Mouse (Mus musculus) megakaryocyte, adult 5-6 weeks (primary cell): Measurements from ENCODE around the gene Rab12. TPM values are rescaled to one million over a fixed set of nuclear protein-coding genes. Genes with fewer than 3 reads are reported as not detected.

Experiments
- ATAC-seq: 2 replicates; pipeline ENCODE4 v1.8.0; 2016; ENCODE audit warnings: mild to moderate bottlenecking, inconsistent platforms; ENCODE audit not compliant: poor library complexity, severe bottlenecking
- total RNA-seq, 2 experiments: library from RNA; stranded (forward) in 1 of 2; stranded (reverse) in 1 of 2; fragments of 153-499, 151-499 nt in 1 of 2; fragments of 221-1000, 200-1000 nt in 1 of 2; gene quantifications; 2 replicates each; pipeline versions ENCODE4 v1.2.3 to v1.2.4; 2015 to 2017

The Rab12 gene
- total RNA-seq, 2 experiments from 2014 or later: 22.5 to 36.5 TPM

- peak; percentile 48 for ATAC-seq
Measured at GRCm38 (mm10) chr17:66449460-66450341, 69.8 kb downstream of the Rab12 start, which contains the start of gene Mtcl1. Gene Mtcl1 (minus strand): TSS chr17:66449750.

GRCm38 (mm10) chr17:66448421-66449405, 70.8 kb downstream of the Rab12 start:
- ATAC-seq: no peak

- no peak for ATAC-seq
Measured at GRCm38 (mm10) chr17:66447978-66448377, 71.6 kb downstream of the Rab12 start.

GRCm38 (mm10) chr17:66447007-66447312, 72.6 kb downstream of the Rab12 start:
- no peak for ATAC-seq

GRCm38 (mm10) chr17:66446196-66447006, 73.1 kb downstream of the Rab12 start:
- no peak for ATAC-seq

Other genes with a start within 250 kb of the Rab12 start
- not detected in 2 replicates for gene Mtcl1, start 70.0 kb downstream of the Rab12 start, total RNA-seq (2015)
- 0.73 TPM in 1 of 2 replicates, not detected in the other for gene Mtcl1, start 70.0 kb downstream of the Rab12 start, total RNA-seq (2017)
- not detected in 2 replicates for gene Themis3, start 74.9 kb upstream of the Rab12 start, total RNA-seq (2015)
- not detected in 2 replicates for gene Themis3, start 74.9 kb upstream of the Rab12 start, total RNA-seq (2017)